Mouse (Mus musculus): Measurements from ENCODE around the gene Add2. TPM values are rescaled to one million over a fixed set of nuclear protein-coding genes. Genes with fewer than 3 reads are reported as not detected.

The Add2 gene
- total RNA-seq (2023): not detected

GRCm38 (mm10) chr6:86028601-86029322, at the start of gene Add2:
Gene Add2, plus strand, starts transcription at chr6:86028681.

GRCm38 (mm10) chr6:86015871-86016270, 12.6 kb upstream of the Add2 start, which contains the start of gene Figla:
Gene Figla, plus strand, starts transcription at chr6:86016171.

Other genes with a start within 250 kb of the Add2 start
- not detected for gene Nat8f6, start 207.7 kb upstream of the Add2 start, total RNA-seq (2023)
- not detected for gene Nat8f5, start 207.7 kb upstream of the Add2 start, total RNA-seq (2023)
- not detected for gene Nat8, start 196.6 kb upstream of the Add2 start, total RNA-seq (2023)
- gene Nat8f2, start 159.5 kb upstream of the Add2 start, total RNA-seq (2023): under 1 TPM; 0.18 to 0.26 TPM
- 1 to 10 TPM; 3.0 to 3.3 TPM for gene Nat8f4, start 123.8 kb upstream of the Add2 start, total RNA-seq (2023)
- 10 to 100 TPM; 19.7 to 22.7 TPM for gene Tprkb, start 116.8 kb upstream of the Add2 start, total RNA-seq (2023)
- 1 to 10 TPM; 1.8 to 5.9 TPM for gene Nat8f1, start 113.0 kb upstream of the Add2 start, total RNA-seq (2023)
- 100 to 1,000 TPM; 207 to 241 TPM for gene Dusp11, start 67.0 kb upstream of the Add2 start, total RNA-seq (2023)
- not detected for gene Figla, start 12.5 kb upstream of the Add2 start, total RNA-seq (2023)
- gene Tgfa, start 166.5 kb downstream of the Add2 start, total RNA-seq (2023): 1 to 10 TPM; 1.1 to 1.5 TPM